8 mouse cellular contexts compared by ENCODE assay signal in the genomic region with DNA sequence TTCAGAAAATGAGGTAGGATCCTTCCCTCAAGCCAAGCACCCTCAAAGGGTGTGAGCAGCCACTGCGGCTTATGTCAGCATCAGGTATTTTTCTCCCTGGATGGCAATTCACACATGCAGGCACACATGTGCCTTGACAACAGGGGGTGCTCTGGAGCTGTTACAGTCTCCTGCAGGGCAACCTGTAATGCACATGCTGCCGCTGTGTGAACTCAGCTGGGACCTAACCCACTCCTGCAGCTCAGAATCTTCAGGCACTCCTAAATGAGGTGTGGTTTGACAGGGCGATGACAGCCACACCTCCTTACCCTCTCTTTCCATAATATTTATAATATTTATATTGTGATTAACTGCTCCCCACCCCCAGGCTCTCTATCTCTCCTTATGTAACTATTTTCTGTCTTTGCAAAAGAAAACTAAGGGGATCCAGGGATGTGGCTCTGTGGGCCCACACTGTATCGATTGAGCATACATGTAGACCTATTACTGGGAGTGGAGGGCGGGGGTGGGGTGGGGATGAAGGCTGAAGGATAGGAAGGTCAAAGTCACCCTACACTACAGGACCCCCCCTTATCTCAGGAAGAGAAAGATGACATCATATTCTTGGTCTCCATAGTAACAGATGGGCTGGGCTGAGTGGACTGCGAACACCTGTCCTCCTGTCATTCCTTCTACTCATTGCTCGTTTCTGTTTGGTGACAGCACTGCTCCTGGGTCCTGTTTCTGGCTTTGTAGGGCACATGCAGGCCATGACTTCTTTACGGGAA.
DNase-seq lines count a peak whose midpoint lies in the region; ATAC-seq and TF ChIP-seq lines count a peak whose summit lies in the region.

No protein-coding gene starts in this region.

- peak; percentile 41; the same call in 1 of the 2 replicates for TF ChIP-seq CTCF in bone marrow, adult 2 months (IDR thresholded peaks at IDR 0.05; ENCODE audit: control insufficient read depth, insufficient read depth, low read length)
- TF ChIP-seq CTCF in hindbrain, postnatal 0 days (IDR thresholded peaks at IDR 0.05; ENCODE audit: low read depth): peak; percentile 54; the same call in 1 of the 2 replicates
- TF ChIP-seq CTCF in left cerebral cortex, adult 2 months (IDR thresholded peaks at IDR 0.05): peak; percentile 61

- no peak overlapping the region for H3K4me3 ChIP-seq in bone marrow, adult 2 months (replicated peaks; ENCODE audit: control insufficient read depth, low read depth, low read length)
- H3K4me3 ChIP-seq in hindbrain, postnatal 0 days (ENCODE audit: low read length): no peak overlapping the region
- H3K4me3 ChIP-seq in left cerebral cortex, adult 2 months: peak overlapping the region; percentile 18; the same call in 1 of the 2 replicates

- peak; percentile 55 for ATAC-seq in hindbrain, postnatal 0 days

- H3K9ac ChIP-seq in hindbrain, postnatal 0 days (replicated peaks; ENCODE audit: low read length): no peak overlapping the region

- WGBS in bone marrow, adult 2 months: 75% methylated on average over 8 of the region's 8 CpGs
- WGBS in hindbrain, postnatal 0 days: 67% methylated on average over 8 of the region's 8 CpGs

- H3K4me1 ChIP-seq in bone marrow, adult 2 months (ENCODE audit: control insufficient read depth, insufficient read depth, low read length): peaks cover 6% of the 10 kb centered on the region; the same call in 1 of the 2 replicates
- H3K4me1 ChIP-seq in hindbrain, postnatal 0 days (ENCODE audit: insufficient read depth, low read length): peaks cover 11% of the 10 kb centered on the region

- intact Hi-C loops in left cerebral cortex, adult 2 months (cut with DNase I): loop anchor here (1.0 kb wide), 1 partner anchor 149 kb away; no protein-coding TSS in a partner anchor

- no peak for TF ChIP-seq POLR2A in bone marrow, adult 2 months (IDR thresholded peaks at IDR 0.05; ENCODE audit: borderline replicate concordance, control insufficient read depth, low read depth, low read length)

- peak; percentile 57 for DNase-seq in CD4-positive helper T cell, adult 2 months (ENCODE audit: low read depth, low spot score)
- peak; percentile 65 for DNase-seq in gastrocnemius, adult 18-20 months (ENCODE audit: low spot score)
- peak; percentile 43 for DNase-seq in hindbrain, postnatal 0 days (ENCODE audit: low spot score)
- DNase-seq in left cerebral cortex, adult 2 months (ENCODE audit: extremely low spot score in 1 of 2, low spot score in 2 of 2): peak; percentile 50 to 61
- peak; percentile 84 for DNase-seq in lung, postnatal 36 days
- peak; percentile 31 for DNase-seq in right cerebral cortex, postnatal 4 days
- DNase-seq in cerebellum, postnatal 4 days (ENCODE audit: low spot score in 2 of 2): no peak

- no peaks in the 10 kb centered on the region for H3K36me3 ChIP-seq in hindbrain, postnatal 0 days (ENCODE audit: insufficient read depth, low read length)

- no peak overlapping the region for H3K4me2 ChIP-seq in hindbrain, postnatal 0 days (ENCODE audit: low read depth, low read length)

- no peaks in the 10 kb centered on the region for H3K27me3 ChIP-seq in hindbrain, postnatal 0 days (ENCODE audit: insufficient read depth, low read length)

- no peaks in the 10 kb centered on the region for H3K9me3 ChIP-seq in hindbrain, postnatal 0 days (ENCODE audit: low read length)

- H3K27ac ChIP-seq in bone marrow, adult 2 months (ENCODE audit: control insufficient read depth, insufficient read depth, low read depth, low read length, poor library complexity): no peak overlapping the region
- H3K27ac ChIP-seq in hindbrain, postnatal 0 days: peak overlapping the region; percentile 64; the same call in 1 of the 2 replicates
- H3K27ac ChIP-seq in left cerebral cortex, adult 2 months: peak overlapping the region; percentile 64

Comparison
In these comparisons a context has a peak if more than half of its experiments do, and no peak if none do; other contexts are left out.
1. DNase-seq: peak in CD4-positive helper T cell, adult 2 months (single experiment), gastrocnemius, adult 18-20 months (single experiment), hindbrain, postnatal 0 days (single experiment), left cerebral cortex, adult 2 months (2 of 2), lung, postnatal 36 days (single experiment) and right cerebral cortex, postnatal 4 days (single experiment); none in cerebellum, postnatal 4 days (0 of 2).
2. Peak in every context shown above with its lines, with median percentiles within 50 percentile points of each other: CTCF ChIP-seq.